Mouse (Mus musculus): ENCODE measurements at regions not wholly inside any gene's neighbourhood (a gene's known extent, or its start where the extent isn't known, plus 50 kb on each side); places are given as distances from the start of the nearest gene placed in this dataset.

DNA sequence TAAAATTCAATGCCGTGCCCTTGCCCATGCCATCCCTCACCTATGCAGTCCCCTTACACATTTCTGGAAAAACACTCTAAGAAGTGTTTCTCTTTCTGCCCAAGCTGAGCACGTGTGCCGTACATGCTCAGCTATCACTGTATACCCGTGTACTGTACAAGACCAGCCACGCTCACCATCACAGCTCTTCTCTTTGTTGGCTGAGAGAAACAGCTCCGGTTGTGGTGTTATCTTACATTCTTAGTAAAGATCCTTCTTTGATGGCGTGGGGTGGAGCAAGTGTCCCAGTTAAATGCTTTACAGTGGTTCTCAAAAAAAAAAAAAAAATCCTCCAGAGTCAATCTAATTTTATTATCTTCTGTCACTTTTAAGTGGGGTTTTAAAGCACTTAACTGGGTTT lies 215.1 kb upstream of the Ccdc122 start:
- no peak for TF ChIP-seq CTCF (IDR thresholded peaks at IDR 0.05; ENCODE audit: low read depth)
- H3K9ac ChIP-seq (ENCODE audit: low read depth, low read length) = no peak overlapping the region
- 68% methylated on average over 7 of the region's 7 CpGs for WGBS
- H3K4me2 ChIP-seq (replicated peaks; ENCODE audit: low read depth) = no peak overlapping the region
- H3K36me3 ChIP-seq (ENCODE audit: control insufficient read depth, insufficient read depth) = no peaks in the 10 kb centered on the region
- peaks cover 37% of the 10 kb centered on the region for H3K4me1 ChIP-seq (replicated peaks; ENCODE audit: control insufficient read depth, insufficient read depth, low read length)
- H3K27ac ChIP-seq (ENCODE audit: low read depth, low read length) = no peak overlapping the region
- H3K4me3 ChIP-seq (ENCODE audit: low read depth, low read length) = no peak overlapping the region
- H3K27me3 ChIP-seq (replicated peaks; ENCODE audit: control insufficient read depth, insufficient read depth, low read length) = no peaks in the 10 kb centered on the region
- no peaks in the 10 kb centered on the region for H3K9me3 ChIP-seq (ENCODE audit: control insufficient read depth)
- ATAC-seq = no peak

DNA sequence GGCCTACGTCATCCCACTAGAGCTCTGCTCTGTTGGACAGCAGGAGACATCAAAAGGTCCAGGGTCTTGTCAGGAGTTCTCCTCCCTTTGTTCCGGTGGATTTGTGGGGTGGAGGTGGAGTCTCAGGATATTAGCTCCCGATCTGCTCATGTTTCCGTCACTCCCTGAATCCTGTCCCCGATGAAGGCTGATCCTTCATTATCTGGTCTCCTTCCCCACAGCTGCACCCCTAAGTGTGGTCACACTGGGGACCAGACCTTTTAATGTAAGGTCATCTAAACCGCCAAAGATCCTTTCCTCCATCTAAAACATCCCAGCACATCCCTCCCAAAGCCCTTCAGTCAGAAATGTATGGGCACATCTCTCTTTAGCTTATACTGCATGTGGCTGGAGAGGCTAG lies 215.6 kb upstream of the Ccdc122 start:
- Histone ChIP-seq H3K4me1 (replicated peaks; ENCODE audit: control insufficient read depth, insufficient read depth, low read length) (peaks cover 39% of the 10 kb centered on the region), H3K27ac (ENCODE audit: low read depth, low read length) (no peak overlapping the region), H3K9ac (ENCODE audit: low read depth, low read length) (no peak overlapping the region), H3K4me3 (ENCODE audit: low read depth, low read length) (no peak overlapping the region), H3K27me3 (replicated peaks; ENCODE audit: control insufficient read depth, insufficient read depth, low read length) (no peaks in the 10 kb centered on the region), H3K9me3 (ENCODE audit: control insufficient read depth) (no peaks in the 10 kb centered on the region), H3K36me3 (ENCODE audit: control insufficient read depth, insufficient read depth) (no peaks in the 10 kb centered on the region), H3K4me2 (replicated peaks; ENCODE audit: low read depth) (no peak overlapping the region)
- no peak for TF ChIP-seq CTCF (IDR thresholded peaks at IDR 0.05; ENCODE audit: low read depth)
- ATAC-seq = no peak
- WGBS = 89% methylated on average over 6 of the region's 6 CpGs

DNA sequence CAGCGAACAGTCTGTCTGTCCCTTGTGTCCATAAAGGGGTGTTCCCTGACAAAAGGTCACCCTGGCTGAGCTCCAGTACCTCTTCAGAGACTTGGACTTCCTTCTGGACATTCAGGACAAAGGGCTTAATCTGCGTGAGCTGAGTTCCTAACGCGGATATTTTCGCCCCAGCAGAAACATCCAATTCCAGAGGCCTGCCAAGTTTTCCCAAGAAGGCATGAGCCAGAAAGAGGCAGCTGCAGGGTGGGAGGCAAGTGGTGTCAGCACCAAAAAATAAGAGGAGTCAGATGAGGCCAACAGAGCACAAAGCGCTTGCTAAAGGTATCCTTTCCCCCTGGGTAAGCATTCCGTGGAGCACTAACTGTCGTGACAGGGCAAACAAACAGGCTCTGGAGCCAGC lies 216.9 kb upstream of the Ccdc122 start:
- Histone ChIP-seq H3K4me2 (replicated peaks; ENCODE audit: low read depth) (peak overlapping the region; percentile 0; the same call in 1 of the 2 replicates), H3K27me3 (replicated peaks; ENCODE audit: control insufficient read depth, insufficient read depth, low read length) (no peaks in the 10 kb centered on the region), H3K36me3 (ENCODE audit: control insufficient read depth, insufficient read depth) (no peaks in the 10 kb centered on the region), H3K9ac (ENCODE audit: low read depth, low read length) (no peak overlapping the region), H3K4me3 (ENCODE audit: low read depth, low read length) (no peak overlapping the region), H3K9me3 (ENCODE audit: control insufficient read depth) (no peaks in the 10 kb centered on the region), H3K4me1 (replicated peaks; ENCODE audit: control insufficient read depth, insufficient read depth, low read length) (peaks cover 39% of the 10 kb centered on the region), H3K27ac (ENCODE audit: low read depth, low read length) (peak overlapping the region; percentile 24; the same call in 1 of the 2 replicates)
- TF ChIP-seq CTCF (IDR thresholded peaks at IDR 0.05; ENCODE audit: low read depth) = no peak
- whole genome bisulfite sequencing = 35% methylated on average over 8 of the region's 8 CpGs
- no peak for ATAC-seq

DNA sequence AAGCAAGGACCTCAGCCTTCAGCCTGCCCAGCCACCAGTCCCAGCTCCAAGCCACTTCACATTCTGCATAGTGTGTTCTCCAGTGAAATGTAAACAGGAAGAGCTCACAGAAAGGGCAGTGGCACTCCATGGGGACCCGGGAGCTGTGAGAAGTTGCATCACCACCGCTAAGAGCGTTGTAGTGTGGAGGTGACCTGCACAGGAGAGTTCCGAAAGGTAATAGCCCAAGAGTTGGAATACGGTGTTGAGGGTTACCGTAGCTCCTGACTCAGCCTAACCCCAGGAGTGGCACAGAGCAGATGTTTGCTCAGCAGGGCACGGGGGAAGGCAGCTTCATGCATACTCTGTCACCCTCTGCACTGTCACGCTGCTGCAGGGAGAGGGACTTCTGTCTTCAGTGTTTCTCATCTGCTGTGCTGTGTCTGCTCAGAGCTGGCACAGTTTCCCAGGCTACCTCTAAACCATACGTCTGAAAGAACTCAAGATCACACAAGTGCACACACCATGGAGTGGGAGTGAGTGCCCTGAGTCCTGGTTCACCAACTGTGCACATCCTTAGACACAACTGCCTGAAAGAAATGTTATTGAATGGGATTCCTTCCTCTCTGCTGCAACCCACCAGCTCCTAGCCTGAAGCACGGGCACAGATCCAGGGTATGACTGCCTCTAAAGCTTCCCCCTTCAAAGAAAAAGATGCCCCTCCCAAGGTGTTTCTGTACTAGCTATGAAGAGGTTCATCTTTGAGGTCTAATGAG lies 218.1 kb upstream of the Ccdc122 start:
- no peak for ATAC-seq

DNA sequence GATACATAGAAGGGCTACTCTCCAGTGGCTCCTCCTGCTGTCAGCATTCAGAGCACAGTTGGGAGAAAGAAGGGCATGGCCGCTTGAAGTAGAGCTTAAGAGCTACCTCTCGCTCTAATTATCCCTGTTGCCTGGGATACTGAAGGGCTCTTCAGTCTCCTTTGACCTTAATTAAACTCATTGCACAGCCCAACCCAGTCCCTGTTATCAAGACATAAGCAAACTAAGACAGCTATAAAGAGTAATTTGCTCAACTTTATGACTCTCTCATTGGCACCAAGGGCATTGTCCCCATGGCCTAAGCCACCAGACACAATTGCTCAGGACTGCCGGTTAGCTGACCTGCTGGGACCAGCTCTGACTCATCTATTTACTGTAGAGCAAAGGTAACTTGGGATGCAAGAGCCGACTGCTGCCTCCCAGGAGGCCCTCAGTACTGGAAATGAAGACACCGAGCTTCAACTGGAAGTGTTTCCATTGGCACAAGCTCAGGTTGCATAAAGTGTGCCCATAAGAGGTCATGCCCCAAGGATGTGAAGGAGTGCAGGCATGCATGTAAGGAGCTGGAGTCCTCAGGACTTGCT lies 219.3 kb upstream of the Ccdc122 start:
- peak overlapping the region; percentile 46; the same call in 1 of the 2 replicates for H3K27ac ChIP-seq (ENCODE audit: low read depth, low read length)
- WGBS = 36% methylated on average over 5 of the region's 5 CpGs
- no peak overlapping the region for H3K4me3 ChIP-seq (ENCODE audit: low read depth, low read length)
- H3K4me2 ChIP-seq (replicated peaks; ENCODE audit: low read depth) = no peak overlapping the region
- H3K27me3 ChIP-seq (replicated peaks; ENCODE audit: control insufficient read depth, insufficient read depth, low read length) = no peaks in the 10 kb centered on the region
- no peaks in the 10 kb centered on the region for H3K36me3 ChIP-seq (ENCODE audit: control insufficient read depth, insufficient read depth)
- no peaks in the 10 kb centered on the region for H3K9me3 ChIP-seq (ENCODE audit: control insufficient read depth)
- H3K4me1 ChIP-seq (replicated peaks; ENCODE audit: control insufficient read depth, insufficient read depth, low read length) = peaks cover 34% of the 10 kb centered on the region
- no peak overlapping the region for H3K9ac ChIP-seq (ENCODE audit: low read depth, low read length)
- ATAC-seq = peak; percentile 97
- TF ChIP-seq CTCF (IDR thresholded peaks at IDR 0.05; ENCODE audit: low read depth) = peak; percentile 54

More for the DNA sequence above, 218.1 kb upstream of the Ccdc122 start:
- H3K36me3 ChIP-seq (ENCODE audit: control insufficient read depth, insufficient read depth) = no peaks in the 10 kb centered on the region
- H3K4me2 ChIP-seq (replicated peaks; ENCODE audit: low read depth) = no peak overlapping the region
- no peak overlapping the region for H3K9ac ChIP-seq (ENCODE audit: low read depth, low read length)
- 27% methylated on average over 10 of the region's 10 CpGs for WGBS
- no peaks in the 10 kb centered on the region for H3K27me3 ChIP-seq (replicated peaks; ENCODE audit: control insufficient read depth, insufficient read depth, low read length)
- peaks cover 39% of the 10 kb centered on the region for H3K4me1 ChIP-seq (replicated peaks; ENCODE audit: control insufficient read depth, insufficient read depth, low read length)
- no peak overlapping the region for H3K4me3 ChIP-seq (ENCODE audit: low read depth, low read length)
- peak overlapping the region; percentile 47; the same call in 1 of the 2 replicates for H3K27ac ChIP-seq (ENCODE audit: low read depth, low read length)
- no peak for TF ChIP-seq CTCF (IDR thresholded peaks at IDR 0.05; ENCODE audit: low read depth)
- no peaks in the 10 kb centered on the region for H3K9me3 ChIP-seq (ENCODE audit: control insufficient read depth)

DNA sequence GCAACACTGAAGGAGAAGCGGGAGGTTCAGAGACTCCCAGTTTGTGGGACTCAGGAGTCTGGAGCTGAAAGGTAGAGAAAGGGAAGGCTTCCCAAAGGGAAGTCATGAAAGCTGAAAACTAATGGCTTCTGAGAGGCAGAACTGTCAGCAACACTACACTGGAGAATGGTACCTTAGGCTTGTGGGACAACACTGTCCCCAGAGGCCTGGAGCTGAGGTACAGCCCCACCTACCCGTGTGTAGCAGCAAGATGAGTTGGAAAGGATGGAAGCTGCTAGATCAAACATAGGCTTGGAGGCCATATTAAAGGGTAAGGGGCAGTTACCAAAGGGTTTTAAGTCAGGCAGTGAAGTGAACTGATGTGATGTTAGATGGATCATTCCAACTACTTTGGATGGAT lies 219.9 kb upstream of the Ccdc122 start:
- no peak overlapping the region for H3K9ac ChIP-seq (ENCODE audit: low read depth, low read length)
- peak; percentile 62 for TF ChIP-seq CTCF (IDR thresholded peaks at IDR 0.05; ENCODE audit: low read depth)
- peak; percentile 55 for ATAC-seq
- no peaks in the 10 kb centered on the region for H3K9me3 ChIP-seq (ENCODE audit: control insufficient read depth)
- no peak overlapping the region for H3K27ac ChIP-seq (ENCODE audit: low read depth, low read length)
- no peak overlapping the region for H3K4me3 ChIP-seq (ENCODE audit: low read depth, low read length)
- peaks cover 33% of the 10 kb centered on the region for H3K4me1 ChIP-seq (replicated peaks; ENCODE audit: control insufficient read depth, insufficient read depth, low read length)
- WGBS = 68% methylated on average over 2 of the region's 2 CpGs
- H3K27me3 ChIP-seq (replicated peaks; ENCODE audit: control insufficient read depth, insufficient read depth, low read length) = no peaks in the 10 kb centered on the region
- H3K36me3 ChIP-seq (ENCODE audit: control insufficient read depth, insufficient read depth) = no peaks in the 10 kb centered on the region
- no peak overlapping the region for H3K4me2 ChIP-seq (replicated peaks; ENCODE audit: low read depth)

Measured in intestine, postnatal 0 days (tissue).